Mouse (Mus musculus): ENCODE measurements at regions not wholly inside any gene's neighbourhood (a gene's known extent, or its start where the extent isn't known, plus 50 kb on each side); places are given as distances from the start of the nearest gene placed in this dataset.

DNA sequence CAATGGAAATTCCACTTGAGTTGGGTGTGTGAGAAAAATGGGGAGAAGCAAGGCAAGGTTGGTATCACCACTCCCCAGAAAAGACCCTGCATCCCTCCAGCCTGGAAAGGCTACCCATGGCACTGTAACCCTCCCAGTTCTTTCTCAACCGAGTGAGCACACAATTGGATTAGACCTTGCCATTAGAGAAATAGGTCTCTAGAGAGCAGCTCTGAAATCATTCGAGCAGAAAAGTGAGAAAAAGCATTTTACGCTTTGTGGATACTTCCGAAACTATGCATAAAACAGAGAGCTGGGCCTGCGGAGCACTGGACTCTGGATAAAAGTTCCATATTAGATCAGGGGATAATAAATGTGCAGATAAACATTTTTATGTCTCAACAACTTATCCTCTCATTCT lies 264.6 kb upstream of the Map3k7 start:
- TF ChIP-seq CTCF (IDR thresholded peaks at IDR 0.05; ENCODE audit: low read depth, low read length) (no peak), POLR2AphosphoS5 (IDR thresholded peaks at IDR 0.05; ENCODE audit: insufficient replicate concordance, low read depth, low read length) (no peak), GATA2 (IDR thresholded peaks at IDR 0.05; ENCODE audit: borderline replicate concordance, low read depth, low read length) (no peak), GATA1 (IDR thresholded peaks at IDR 0.05; ENCODE audit: borderline replicate concordance, low read length) (no peak)
